Mouse (Mus musculus) retina, embryonic 14.5 days (tissue): ENCODE results near the gene Fam76a.

Source experiments
- DNase-seq: peaks from one replicate; pipeline ENCODE4 v3.0.0-alpha.2; 2015; ENCODE audit warnings: low spot score

The Fam76a gene

DNA sequence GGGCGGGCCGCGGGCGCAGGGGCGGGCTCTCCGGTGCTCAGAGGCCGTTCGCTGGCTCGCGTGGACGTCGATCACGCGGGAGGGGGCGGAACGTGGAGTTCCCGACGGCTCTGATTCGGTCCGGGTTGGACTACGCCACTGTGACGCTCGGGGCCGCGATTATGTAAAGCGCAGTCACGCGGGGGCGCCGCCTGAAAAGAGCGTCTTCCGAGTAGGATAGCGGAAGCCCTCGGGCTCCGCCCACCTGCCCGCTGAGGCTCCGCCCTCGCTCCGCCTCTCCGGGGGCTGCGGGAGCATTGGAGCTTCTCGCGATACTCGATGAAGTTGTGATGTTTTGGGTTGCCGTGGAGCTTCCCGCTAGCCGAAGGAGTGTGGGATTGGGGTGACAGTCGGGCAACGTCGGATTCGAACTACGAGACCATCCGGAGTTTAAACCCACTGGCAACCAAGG is at the start of gene Fam76a:
Gene Fam76a (minus strand): TSS at position 1 of the 451 bp plus-strand sequence.
- peak; percentile 100 for DNase-seq

DNA sequence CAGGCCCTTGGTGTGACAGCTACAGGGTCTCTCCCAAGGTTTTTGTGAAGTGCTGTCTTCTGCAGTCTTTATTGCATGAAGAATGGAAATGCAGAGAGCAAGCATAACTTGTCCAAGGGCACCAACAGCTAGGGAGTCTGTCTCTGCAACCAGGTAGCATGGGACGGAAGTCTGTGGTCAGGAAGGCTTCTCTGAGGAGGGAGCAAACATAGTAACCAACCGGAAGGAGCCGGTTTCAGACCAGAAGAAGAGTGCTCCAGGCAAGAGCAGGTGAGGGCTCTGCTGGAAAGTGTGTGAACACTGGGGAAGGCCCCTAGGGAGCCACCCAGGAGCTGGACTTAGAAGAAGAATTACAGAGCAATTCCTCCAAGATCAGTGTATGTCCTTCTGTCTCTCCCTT is 49.7 kb upstream of the Fam76a start:
- DNase-seq: no peak

DNA sequence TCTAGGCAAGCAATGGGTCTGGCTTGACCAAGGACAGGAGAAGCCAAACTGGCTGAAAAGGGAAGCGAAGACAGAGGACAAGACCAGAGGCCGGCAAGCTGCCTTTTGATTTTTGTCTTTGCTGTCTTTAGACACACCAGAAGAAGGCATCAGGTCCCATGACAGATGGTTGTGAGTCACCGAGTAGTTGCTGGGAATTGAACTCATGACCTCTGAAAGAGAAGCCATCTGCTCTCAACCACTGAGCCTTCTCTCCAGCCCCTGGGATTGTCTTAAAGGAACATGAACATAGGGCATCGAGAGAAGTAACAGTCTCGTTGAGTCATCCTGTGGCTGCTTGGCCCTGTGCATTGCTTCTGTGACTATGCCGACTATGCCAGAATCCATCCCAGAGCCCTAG is 49.2 kb upstream of the Fam76a start:
- no peak for DNase-seq

DNA sequence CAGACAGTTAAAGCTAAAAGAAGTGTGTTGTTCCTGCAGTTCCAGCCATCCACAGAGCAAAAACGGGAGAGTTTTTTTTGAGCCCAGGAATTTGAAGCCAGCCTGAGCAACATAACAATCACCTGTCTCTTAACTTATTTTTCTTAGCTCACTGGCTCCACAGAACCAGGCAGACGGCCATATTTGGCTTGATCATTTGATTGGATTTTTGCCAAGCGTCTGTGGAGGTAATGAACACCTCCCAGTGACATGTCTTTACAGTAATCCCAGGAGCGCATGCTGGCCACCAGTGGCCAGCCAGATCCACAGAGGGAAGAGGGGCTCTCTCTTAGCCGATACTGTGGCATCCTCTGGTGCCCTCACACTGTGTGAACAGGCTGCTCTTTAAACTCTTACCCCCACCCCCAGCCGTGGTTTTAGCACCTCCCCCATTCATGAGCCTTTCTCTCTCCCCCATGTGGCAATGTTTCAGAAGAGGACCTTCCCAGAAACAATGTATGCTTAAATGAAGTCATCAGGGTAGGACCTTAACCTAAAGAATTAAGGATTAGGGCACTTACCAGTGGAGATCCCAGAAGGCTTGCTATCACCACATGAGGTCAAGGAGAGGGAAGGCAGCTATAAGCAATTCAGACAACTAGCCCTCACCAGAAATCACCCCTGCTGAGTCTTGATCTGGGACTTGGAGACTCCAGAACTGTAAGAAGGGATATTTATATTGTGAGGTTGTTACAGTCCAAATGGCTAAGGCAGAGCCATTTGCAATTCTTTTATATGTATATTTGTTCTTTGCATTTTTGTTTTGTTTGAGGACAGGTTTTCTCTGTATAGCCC is 46.0 kb upstream of the Fam76a start:
- DNase-seq: no peak

DNA sequence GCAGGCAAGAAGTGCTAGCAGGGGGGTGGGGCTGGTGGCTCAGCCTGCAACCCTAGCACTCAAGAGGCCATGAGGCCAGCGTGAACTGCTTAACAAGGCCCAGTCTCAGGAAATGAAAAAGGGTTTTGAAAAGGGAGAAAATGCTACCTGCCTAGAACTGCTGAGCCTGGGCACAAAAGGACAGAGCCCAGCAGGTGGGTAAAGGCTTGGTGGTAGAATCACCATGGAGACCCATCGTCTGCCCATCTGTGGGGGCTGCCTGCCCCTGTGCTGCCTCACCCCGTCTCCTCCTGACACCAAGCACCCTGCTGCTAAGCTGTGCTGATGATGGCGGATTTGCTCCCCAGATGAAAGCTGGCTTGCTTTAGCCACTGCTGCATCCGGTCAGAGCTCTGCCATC is 42.1 kb upstream of the Fam76a start:
- peak; percentile 50 for DNase-seq

DNA sequence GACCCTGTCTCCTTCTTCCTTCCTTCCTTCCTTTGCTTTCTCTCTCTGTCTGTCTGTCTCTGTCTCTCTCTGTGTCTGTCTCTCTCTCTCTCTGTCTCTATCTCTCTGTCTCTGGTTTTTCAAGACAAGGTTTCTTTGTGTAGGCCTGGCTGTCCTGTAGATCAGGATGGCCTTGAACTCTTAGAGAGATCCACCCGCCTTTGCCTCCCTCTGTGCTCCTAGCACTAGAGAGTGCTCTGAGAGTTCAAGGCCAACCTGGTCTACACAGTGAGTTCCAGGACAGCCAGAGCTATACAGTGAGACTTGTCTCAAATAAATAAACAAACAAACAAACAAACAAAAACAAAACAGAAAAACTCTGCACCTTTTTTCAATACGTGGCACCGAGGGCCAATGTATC is 41.7 kb upstream of the Fam76a start:
- DNase-seq: no peak

DNA sequence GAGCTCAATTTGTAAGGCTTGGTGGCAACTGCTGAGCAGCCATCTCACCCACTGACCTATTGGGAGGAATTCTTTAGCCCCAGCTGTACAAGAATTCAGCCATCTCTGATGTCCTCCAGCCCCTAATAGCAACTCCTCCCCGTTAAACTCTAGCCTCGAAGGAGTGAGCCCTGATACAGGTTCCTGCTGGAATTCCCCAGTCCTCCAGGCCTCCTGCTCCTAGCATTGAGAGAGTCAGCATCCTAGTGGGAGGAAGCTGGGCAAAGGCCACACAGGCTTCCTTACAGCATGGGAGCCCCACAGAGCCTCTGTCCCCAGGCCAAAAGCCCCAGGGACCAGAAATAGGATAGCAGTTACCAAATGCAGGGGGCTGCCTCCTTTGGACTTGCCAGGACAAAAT is 41.1 kb upstream of the Fam76a start:
- DNase-seq: no peak

DNA sequence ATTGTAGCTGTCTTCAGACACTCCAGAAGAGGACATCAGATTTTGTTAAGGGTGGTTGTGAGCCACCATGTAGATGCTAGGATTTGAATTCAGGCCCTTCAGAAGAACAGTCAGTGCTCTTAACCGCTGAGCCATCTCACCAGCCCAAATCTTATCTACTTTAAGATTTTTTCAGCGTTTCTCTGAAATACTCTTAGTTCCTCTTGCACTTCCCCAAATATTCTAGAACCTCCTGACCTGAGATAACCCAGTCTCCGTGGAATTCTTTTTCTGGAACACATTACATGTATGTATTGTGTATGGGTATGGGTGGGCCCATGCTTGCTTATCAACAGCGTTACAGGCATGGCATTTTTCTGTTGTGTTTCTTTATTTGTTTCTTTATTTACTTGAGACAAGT is 40.3 kb upstream of the Fam76a start:
- no peak for DNase-seq

DNA sequence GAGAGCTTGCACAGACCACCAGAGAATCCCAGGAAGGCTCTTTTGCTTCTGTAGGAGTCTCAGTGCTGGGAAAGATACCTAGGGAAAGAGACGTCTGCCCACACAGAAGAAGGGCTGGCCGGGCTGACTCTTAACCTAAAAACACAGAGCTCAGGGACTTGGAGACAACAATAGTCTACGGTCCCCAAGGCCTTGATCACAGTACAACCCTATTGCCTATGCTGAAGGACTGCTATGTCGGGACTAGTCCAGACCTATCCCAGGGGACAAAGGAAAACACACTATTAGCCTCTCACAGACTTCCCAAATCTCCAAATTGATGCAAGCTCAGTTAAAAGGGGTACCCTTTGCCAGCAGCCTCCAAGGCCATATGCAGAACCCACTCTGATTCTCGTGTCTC is 39.5 kb upstream of the Fam76a start:
- DNase-seq: no peak

DNA sequence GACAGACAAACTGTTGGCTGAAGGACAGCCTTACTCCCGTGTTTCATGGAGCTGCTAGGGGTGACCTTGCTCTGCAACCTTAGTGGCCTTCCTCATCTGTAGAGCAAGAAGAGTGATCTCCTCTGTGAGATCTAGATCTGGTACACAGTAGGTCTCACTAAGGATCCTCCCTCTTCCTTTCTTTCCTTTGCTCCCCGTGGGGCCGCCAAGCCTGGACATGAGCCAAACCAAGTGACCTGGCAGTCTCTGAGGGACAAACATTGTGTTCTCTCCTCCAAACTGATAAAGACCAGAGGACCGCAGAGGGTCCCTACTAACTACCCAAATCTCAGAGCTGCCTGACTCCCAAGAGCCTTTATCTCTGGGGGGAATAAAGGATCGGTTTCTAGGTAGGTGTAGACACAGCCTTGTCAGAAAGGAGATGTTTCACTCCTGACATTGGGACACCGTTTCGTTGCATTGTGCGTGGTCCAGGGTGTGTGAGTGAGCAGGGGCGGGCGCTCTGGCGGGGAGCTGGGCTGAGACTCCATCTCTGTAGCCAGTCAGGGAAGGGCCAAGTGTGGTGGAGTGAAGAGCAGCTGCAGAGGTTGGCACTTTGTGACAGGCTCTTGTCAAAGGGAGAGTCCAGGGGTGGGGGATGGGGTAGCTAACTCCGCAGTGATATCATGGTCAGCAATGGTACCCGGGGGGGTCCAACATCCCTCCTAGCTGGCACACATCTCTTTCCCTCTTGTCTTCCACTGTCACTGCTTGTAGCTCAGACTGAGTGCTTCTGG is 38.7 kb upstream of the Fam76a start:
- no peak for DNase-seq

DNA sequence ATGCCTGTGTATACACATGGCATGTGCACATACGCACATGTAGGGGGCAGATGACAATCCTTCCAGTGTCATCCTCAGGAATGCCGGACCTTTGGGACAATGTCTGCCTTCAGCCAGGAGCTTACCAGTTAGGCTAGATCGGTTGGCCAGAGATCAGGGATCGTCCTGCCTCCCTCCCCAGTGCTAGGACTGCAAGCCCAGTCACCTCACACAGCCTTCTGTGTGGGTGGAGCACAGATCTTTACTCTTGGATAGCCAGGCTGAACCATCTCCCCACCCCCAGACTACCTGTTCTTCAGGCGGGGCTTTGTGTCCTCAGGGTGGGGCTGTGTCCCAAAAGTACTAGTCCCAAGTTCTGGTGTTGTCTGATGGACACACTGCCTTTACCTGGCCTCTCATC is 38.0 kb upstream of the Fam76a start:
- no peak for DNase-seq

DNA sequence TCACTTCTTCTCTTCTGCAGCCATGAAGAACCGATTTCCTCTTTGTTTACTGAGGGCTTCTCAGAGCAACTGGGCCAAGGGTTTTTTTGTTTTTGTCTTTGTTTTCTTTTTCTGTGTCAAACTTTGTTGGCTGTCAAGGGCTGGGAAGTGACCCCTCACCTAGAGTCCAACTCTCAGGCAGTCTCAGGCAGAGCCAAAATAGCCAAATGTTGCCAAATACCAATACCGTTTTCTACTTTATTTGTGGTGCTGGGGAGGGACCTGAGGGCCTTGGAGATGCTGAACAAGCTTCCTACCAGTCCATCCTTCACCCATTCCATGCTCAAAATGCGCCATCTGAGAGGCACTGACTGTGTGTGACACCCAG is 37.3 kb upstream of the Fam76a start:
- no peak for DNase-seq

DNA sequence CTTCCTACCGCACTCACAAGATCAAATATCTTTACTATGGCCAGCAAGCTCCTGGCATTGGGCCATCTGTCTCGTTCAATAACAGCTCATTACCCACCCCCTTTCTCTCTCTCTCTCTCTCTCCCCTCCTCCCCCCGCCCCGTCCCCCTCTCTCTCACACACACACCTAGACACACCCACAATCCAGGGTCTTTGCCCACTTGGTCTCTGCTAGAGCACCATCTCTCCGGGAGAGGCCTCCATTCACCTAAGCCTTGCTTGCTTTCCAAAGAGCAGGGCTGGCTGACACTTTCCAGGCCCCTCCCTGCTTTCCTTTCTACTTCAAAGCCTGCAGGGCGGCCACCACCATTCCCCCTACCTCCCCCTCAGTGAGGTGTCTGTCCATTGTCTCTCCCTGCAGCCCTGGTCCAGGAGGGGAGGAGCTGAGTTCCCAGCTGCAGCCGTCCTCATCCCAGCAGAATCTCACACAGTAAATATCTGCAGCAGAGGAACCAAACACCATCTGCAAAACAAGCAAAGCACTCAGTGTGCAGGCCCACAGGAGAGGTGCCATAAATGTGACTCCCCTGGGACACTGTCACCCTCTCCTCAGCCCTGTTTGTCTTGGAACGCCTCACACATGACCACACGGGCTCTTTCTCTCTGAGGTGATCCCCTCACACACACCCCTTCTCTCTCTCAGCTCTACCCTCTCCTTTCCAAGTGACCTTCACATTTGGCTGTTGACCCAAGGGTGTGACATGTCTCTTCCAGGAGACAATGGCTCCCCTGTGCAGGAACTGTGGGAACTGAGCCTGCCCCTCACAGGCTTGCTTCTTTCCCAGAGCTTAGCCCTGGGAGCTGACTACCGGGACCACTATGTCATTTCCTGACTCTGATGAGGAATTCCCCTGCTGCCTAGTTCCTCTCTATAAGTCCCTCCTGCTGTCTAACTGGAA is 36.7 kb upstream of the Fam76a start:
- DNase-seq: peak; percentile 60

DNA sequence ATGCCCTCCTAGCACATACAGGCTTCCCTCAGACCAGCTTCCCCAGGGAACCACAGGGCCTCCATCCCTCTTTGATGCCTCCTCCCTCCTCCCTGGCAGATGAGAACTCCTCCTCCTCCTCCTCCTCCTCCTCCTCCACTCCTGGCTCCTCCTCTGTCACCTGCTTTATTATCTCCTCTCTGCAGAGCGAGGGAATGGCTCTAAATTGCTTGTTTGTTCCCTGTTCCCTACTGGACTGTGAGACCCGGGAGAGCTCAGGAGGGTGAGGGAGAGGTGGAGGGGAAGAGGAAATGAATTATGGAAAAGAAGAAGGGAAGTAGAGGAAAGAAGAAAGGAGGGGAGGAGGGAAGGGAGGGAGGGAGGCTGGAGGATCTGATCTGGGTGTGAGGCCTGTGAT is 33.0 kb upstream of the Fam76a start:
- DNase-seq: no peak

DNA sequence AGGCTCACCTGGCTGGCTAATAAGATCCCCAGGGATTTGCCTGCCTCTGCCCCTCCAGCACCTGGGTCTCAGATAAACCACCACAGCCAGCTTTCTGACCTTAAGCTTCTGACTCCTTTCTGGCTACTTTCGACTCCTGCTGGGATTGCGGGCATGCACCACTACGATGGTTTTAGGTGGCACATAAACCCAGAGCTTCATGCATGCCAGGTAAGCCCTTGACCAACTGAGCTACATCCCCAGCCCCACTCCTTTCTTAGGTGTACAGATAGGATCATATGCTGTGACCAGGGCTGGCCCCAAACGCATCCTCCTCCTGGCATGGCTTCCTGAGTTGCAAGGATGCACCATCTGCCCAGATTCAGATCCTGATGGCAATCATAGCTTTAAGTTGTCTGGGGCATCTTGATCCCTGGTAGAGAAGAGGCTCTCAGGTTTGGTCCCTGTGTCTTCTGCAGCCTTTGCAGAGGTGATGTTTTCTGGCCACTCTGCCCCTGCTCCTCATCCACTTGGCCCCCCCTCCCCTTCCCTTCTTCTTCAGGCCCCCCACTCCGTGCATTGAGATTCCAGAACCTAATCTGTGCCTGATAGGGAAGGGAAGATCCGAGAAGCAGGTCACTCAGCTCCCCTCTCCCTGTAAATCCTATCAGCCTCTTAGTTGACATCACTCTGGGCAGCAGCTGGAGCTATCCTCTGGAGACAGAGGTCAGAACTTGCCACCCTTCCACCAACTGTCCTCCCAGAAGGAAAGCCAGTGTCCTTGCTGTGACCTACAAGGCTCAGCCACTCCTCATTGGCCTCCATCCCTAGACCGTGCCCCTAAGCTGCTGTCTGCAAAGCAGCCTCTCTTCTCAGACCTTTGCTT is 32.4 kb upstream of the Fam76a start:
- peak; percentile 43 for DNase-seq

DNA sequence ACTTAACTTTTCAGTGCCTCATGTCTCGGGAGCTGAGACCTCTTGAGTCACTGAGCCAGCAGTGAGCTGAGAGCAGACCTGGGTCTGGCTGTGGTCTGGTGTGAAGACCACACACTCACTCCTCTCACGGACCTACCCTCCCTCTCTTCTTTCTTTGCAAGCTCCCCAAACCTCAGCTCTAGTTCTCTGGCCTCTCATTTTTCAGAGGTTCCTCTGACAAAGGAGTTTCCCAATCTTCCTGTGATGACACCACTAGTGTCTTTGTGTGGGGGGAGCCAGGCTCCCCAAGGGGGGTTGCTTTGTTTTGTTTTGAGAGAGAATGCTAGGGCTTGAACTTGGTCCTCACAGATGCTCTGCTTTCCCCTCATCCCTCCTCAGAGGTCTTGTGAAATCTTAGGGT is 28.6 kb upstream of the Fam76a start:
- no peak for DNase-seq

DNA sequence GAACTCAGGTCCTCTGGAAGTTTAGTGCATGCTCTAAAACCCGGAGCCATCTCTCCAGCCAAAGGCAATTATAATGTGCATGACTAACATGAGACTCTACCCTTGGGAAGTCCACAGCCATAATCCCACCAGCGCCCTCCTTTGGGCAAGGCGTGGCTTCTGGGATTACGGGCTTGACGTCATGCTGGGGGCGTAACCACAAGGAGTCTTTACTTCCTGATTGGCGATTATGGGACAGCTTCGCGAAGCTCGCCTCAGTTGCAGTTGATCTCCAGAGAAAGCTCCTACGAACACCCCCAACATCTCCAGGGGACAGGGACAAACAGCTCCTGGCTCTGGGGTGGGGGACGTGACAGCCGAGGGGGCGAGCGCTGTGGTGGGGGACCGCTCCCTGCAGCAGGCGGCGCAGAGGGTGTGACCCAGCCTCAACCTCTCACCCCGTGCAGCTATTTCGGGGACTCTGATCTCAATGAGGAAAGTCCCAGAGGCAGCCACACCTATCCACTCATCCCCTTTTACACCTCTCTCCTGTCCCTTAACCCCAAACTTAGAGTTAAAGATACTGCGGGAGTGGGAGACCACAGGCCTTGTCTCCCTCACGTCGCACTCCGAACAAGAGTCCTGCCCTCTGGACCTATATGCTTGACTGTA is 27.6 kb upstream of the Fam76a start:
- DNase-seq: peak; percentile 48

DNA sequence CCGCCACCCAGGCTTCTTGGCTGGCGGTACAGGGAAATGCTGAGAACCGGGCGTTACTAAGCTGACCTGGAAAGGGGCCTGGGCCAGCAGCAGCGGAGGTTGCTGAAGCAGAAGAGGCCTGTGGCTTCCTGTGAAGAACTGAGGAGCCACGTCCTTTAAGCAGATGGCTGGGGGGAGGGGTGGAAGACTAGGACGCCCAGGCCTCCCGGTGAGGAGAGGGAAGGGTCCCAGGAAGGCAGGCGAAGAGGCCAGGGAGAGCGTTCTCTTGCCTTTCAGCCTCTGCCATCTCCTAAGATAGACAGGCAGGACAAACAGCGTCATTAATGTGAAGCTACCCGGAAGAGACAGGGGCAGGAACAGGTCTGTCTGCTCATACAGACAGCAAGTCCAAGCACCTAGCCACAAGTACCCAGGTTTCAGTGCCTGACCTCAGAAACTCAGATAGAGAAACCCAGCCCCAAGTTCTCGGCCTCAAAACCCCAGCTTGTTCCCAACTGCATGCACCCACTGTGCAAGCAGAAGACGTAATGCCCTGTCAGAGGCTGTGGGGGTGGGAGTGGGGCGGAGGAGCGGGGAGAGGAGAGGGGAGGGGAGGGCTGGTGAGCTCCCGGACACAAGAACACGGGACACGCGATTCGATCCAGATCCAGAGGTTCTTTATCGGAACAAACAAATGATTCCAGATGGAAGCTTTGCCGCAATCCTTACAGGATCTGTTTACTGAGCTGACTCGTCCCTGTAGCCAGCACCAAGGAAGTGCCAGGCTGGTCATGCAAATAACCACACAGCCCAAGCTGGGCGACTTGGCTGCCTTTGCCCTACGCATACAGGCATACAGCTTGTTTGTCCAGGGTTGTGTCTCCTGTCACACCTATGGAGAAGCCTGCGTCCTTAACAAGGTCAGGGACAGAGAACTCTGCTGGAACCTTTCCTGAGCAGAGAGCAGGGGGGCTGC is 24.0 kb upstream of the Fam76a start:
- peak; percentile 75 for DNase-seq

DNA sequence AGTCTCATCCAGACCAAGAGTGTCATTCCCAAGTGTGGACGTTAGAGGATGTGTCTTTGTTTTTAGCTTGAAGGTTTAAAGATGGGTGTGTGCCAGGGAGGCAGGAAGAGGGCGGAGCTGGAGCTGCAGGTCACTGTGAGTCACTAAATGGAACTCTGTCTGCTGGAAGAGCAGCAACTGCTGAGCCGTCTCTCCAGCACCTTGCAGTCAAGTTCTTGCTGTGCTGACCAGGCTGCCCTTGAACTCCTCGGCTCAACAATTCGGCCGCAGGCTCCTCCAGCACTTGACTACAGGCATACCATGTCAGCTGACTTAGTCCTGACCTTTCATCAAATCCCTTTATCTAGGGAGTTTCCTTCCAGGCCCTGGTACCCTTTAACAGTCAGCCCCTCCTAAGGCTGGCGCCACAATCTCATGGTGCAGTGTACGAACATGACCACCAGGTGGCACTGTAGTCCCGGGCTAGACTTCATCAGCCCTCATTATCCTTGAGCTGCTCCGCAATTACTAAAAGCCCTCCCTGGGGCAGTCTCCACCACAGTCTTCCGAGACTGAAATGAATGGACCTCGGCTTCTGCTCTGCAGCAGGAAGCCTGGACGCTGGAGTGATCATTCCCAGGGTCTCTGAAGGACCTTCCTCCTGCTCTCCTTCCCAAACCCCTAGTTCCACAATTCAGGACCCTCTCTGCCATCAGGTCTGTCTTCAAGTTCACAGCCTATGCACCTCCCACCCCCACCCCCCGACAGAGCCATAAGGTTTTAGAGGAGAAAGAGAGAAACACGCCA is 23.1 kb upstream of the Fam76a start:
- DNase-seq: peak; percentile 97
